Mouse (Mus musculus): ENCODE data around the gene Siae. TPM values are rescaled to one million over a fixed set of nuclear protein-coding genes. Genes with fewer than 3 reads are reported as not detected.

The Siae gene
- 5.5 and 5.8 TPM in 2 replicates for polyA plus RNA-seq (2012; rRNA removed)

GRCm38 (mm10) chr9:37554838-37555748 lies at the start of gene Siae:
TSS of gene Siae (plus strand) at chr9:37555698.

GRCm38 (mm10) chr9:37527396-37528224 lies 27.9 kb upstream of the Siae start, which contains the start of gene Esam:
TSS of gene Esam (plus strand) at chr9:37528078.

GRCm38 (mm10) chr9:37539170-37540025 lies 16.1 kb upstream of the Siae start, which contains the start of gene Vsig2:
TSS of gene Vsig2 (plus strand) at chr9:37539255.

GRCm38 (mm10) chr9:37552536-37553293 lies 2.8 kb upstream of the Siae start, which contains the start of gene Nrgn:
TSS of gene Nrgn (minus strand) at chr9:37552904.

GRCm38 (mm10) chr9:37613182-37613910 lies 57.8 kb downstream of the Siae start, which contains the start of gene Spa17:
TSS of gene Spa17 (minus strand) at chr9:37613722.

GRCm38 (mm10) chr9:37656931-37657481 lies 101.5 kb downstream of the Siae start, which contains the start of gene Tbrg1:
TSS of gene Tbrg1 (minus strand) at chr9:37657312.

GRCm38 (mm10) chr9:37669115-37669514 lies 113.6 kb downstream of the Siae start, which contains the start of gene Panx3:
TSS of gene Panx3 (minus strand) at chr9:37669235.

Other genes with a start within 250 kb of the Siae start
- 1.1 and 1.5 TPM in 2 replicates for gene Ccdc15, start 207.3 kb upstream of the Siae start, polyA plus RNA-seq (2012; rRNA removed)
- 1.2 and 1.6 TPM in 2 replicates for gene Hepacam, start 188.3 kb upstream of the Siae start, polyA plus RNA-seq (2012; rRNA removed)
- 10.1 and 10.7 TPM in 2 replicates for gene Robo4, start 153.8 kb upstream of the Siae start, polyA plus RNA-seq (2012; rRNA removed)
- 0.36 and 0.94 TPM in 2 replicates for gene Robo3, start 122.5 kb upstream of the Siae start, polyA plus RNA-seq (2012; rRNA removed)
- gene Msantd2, start 66.4 kb upstream of the Siae start, polyA plus RNA-seq (2012; rRNA removed) = 18.0 and 19.3 TPM in 2 replicates
- gene Esam, start 27.6 kb upstream of the Siae start, polyA plus RNA-seq (2012; rRNA removed) = 17.7 and 18.0 TPM in 2 replicates
- gene Vsig2, start 16.4 kb upstream of the Siae start, polyA plus RNA-seq (2012; rRNA removed) = 21.1 and 23.2 TPM in 2 replicates
- 3.7 and 5.8 TPM in 2 replicates for gene Nrgn, start 2.8 kb upstream of the Siae start, polyA plus RNA-seq (2012; rRNA removed)
- 0.37 TPM in 1 of 2 replicates, not detected in the other for gene Spa17, start 58.0 kb downstream of the Siae start, polyA plus RNA-seq (2012; rRNA removed)
- 52.3 and 57.9 TPM in 2 replicates for gene Tbrg1, start 101.6 kb downstream of the Siae start, polyA plus RNA-seq (2012; rRNA removed)
- not detected in 2 replicates for gene Panx3, start 113.5 kb downstream of the Siae start, polyA plus RNA-seq (2012; rRNA removed)
- not detected in 2 replicates for gene Olfr160, start 160.6 kb downstream of the Siae start, polyA plus RNA-seq (2012; rRNA removed)
- not detected in 2 replicates for gene Olfr874, start 189.4 kb downstream of the Siae start, polyA plus RNA-seq (2012; rRNA removed)
- not detected in 2 replicates for gene Olfr875, start 216.2 kb downstream of the Siae start, polyA plus RNA-seq (2012; rRNA removed)
- not detected in 2 replicates for gene Olfr876, start 247.3 kb downstream of the Siae start, polyA plus RNA-seq (2012; rRNA removed)

All from colon, adult 2 months (tissue).